Mouse (Mus musculus): Measurements from ENCODE around the gene Ucma.

- TF ChIP-seq POLR2A (IDR thresholded peaks at IDR 0.05; ENCODE audit: borderline replicate concordance, control insufficient read depth, low read depth, low read length) = no peak
- TF ChIP-seq CTCF (IDR thresholded peaks at IDR 0.05; ENCODE audit: control insufficient read depth, insufficient read depth, low read length) = no peak
Observed at GRCm38 (mm10) chr2:4994436-4994835, 18.5 kb downstream of the Ucma start.

Measured in bone marrow, adult 2 months (tissue).